Mouse (Mus musculus): ENCODE data around the gene Mrps35. TPM values are rescaled to one million over a fixed set of nuclear protein-coding genes. Genes with fewer than 3 reads are reported as not detected.

Mrps35 gene
- polyA plus RNA-seq, 1 experiment: 44.9 TPM

GRCm38 (mm10) chr6:147079919-147080318 lies 37.4 kb downstream of the Mrps35 start:
- Histone ChIP-seq H3ac (ENCODE audit: control insufficient read depth, insufficient read length) (no peak overlapping the region), H3K36me3 (ENCODE audit: control insufficient read depth, insufficient read depth) (no peaks in the 10 kb centered on the region), H3K79me2 (ENCODE audit: control insufficient read depth, insufficient read depth) (no peaks in the 10 kb centered on the region), H3K27me3 (ENCODE audit: control insufficient read depth, insufficient read depth, insufficient read length) (no peaks in the 10 kb centered on the region), H3K4me2 (ENCODE audit: low read depth) (no peak overlapping the region), H3K4me3 (no peak overlapping the region)
- TF ChIP-seq POLR2AphosphoS2 (IDR thresholded peaks at IDR 0.05; ENCODE audit: insufficient read length, low read depth): no peak
- no peak for TF ChIP-seq MYOG (IDR thresholded peaks at IDR 0.05; ENCODE audit: control insufficient read depth in 1 of 3, insufficient read depth in 1 of 3, insufficient read length in 2 of 3, low read depth in 2 of 3)
- no peak for TF ChIP-seq E2F4 (IDR thresholded peaks at IDR 0.05; ENCODE audit: insufficient read depth)

- H3K27me3 ChIP-seq (ENCODE audit: control insufficient read depth, insufficient read depth, insufficient read length): no peaks in the 10 kb centered on the region
- H3K79me2 ChIP-seq (ENCODE audit: control insufficient read depth, insufficient read depth): no peaks in the 10 kb centered on the region
- H3K4me2 ChIP-seq (ENCODE audit: low read depth): no peak overlapping the region
- no peaks in the 10 kb centered on the region for H3K36me3 ChIP-seq (ENCODE audit: control insufficient read depth, insufficient read depth)
- H3K4me3 ChIP-seq: no peak overlapping the region
- no peak for TF ChIP-seq SRF (IDR thresholded peaks at IDR 0.05; ENCODE audit: control insufficient read depth, insufficient read length, low read depth)
- no peak for TF ChIP-seq TCF3 (IDR thresholded peaks at IDR 0.05; ENCODE audit: insufficient read length, low read depth)
- no peak overlapping the region for H3ac ChIP-seq (ENCODE audit: control insufficient read depth, insufficient read length)
Measured at GRCm38 (mm10) chr6:147085398-147086040, 43.0 kb downstream of the Mrps35 start.

- H3K79me2 ChIP-seq (ENCODE audit: control insufficient read depth, insufficient read depth): no peaks in the 10 kb centered on the region
- H3K4me3 ChIP-seq: no peak within 1 kb of the TSS
- H3K27me3 ChIP-seq (ENCODE audit: control insufficient read depth, insufficient read depth, insufficient read length): no peaks in the 10 kb centered on the region
- no peak within 1 kb of the TSS for H3ac ChIP-seq (ENCODE audit: control insufficient read depth, insufficient read length)
- H3K36me3 ChIP-seq (ENCODE audit: control insufficient read depth, insufficient read depth): no peaks in the 10 kb centered on the region
- TF ChIP-seq POLR2AphosphoS2 (IDR thresholded peaks at IDR 0.05; ENCODE audit: insufficient read length, low read depth): no peak
- TF ChIP-seq MAX (IDR thresholded peaks at IDR 0.05; ENCODE audit: low read depth): no peak
- TF ChIP-seq POLR2A (IDR thresholded peaks at IDR 0.05; ENCODE audit: insufficient read length, low read depth): no peak
- no peak for TF ChIP-seq MYOG (IDR thresholded peaks at IDR 0.05; ENCODE audit: control insufficient read depth in 1 of 3, insufficient read depth in 1 of 3, insufficient read length in 2 of 3, low read depth in 2 of 3)
- no peak for TF ChIP-seq TCF12 (IDR thresholded peaks at IDR 0.05; ENCODE audit: insufficient read depth, poor library complexity, severe bottlenecking)
- no peak for TF ChIP-seq E2F4 (IDR thresholded peaks at IDR 0.05; ENCODE audit: insufficient read depth)
- TF ChIP-seq USF1 (IDR thresholded peaks at IDR 0.05; ENCODE audit: low read depth): no peak
- TF ChIP-seq REST (IDR thresholded peaks at IDR 0.05; ENCODE audit: insufficient read depth, insufficient read length): no peak
- TF ChIP-seq TCF3 (IDR thresholded peaks at IDR 0.05; ENCODE audit: insufficient read length, low read depth): no peak
- no peak within 1 kb of the TSS for H3K4me2 ChIP-seq (ENCODE audit: low read depth)
Measured at GRCm38 (mm10) chr6:147086594-147087225, 44.1 kb downstream of the Mrps35 start, which contains the start of gene Mansc4. TSS of gene Mansc4 (minus strand) at chr6:147087032.

- H3K4me3 ChIP-seq: no peak overlapping the region
- H3K36me3 ChIP-seq (ENCODE audit: control insufficient read depth, insufficient read depth): no peaks in the 10 kb centered on the region
- no peak for TF ChIP-seq TCF3 (IDR thresholded peaks at IDR 0.05; ENCODE audit: insufficient read length, low read depth)
- no peak for TF ChIP-seq POLR2AphosphoS2 (IDR thresholded peaks at IDR 0.05; ENCODE audit: insufficient read length, low read depth)
- no peak for TF ChIP-seq MYOG (IDR thresholded peaks at IDR 0.05; ENCODE audit: control insufficient read depth in 1 of 3, insufficient read depth in 1 of 3, insufficient read length in 2 of 3, low read depth in 2 of 3)
- TF ChIP-seq REST (IDR thresholded peaks at IDR 0.05; ENCODE audit: insufficient read depth, insufficient read length): no peak
- TF ChIP-seq E2F4 (IDR thresholded peaks at IDR 0.05; ENCODE audit: insufficient read depth): no peak
- TF ChIP-seq MAX (IDR thresholded peaks at IDR 0.05; ENCODE audit: low read depth): no peak
- no peak for TF ChIP-seq SRF (IDR thresholded peaks at IDR 0.05; ENCODE audit: control insufficient read depth, insufficient read length, low read depth)
- no peak for TF ChIP-seq TCF12 (IDR thresholded peaks at IDR 0.05; ENCODE audit: insufficient read depth, poor library complexity, severe bottlenecking)
- H3ac ChIP-seq (ENCODE audit: control insufficient read depth, insufficient read length): no peak overlapping the region
- peaks cover 10% of the 10 kb centered on the region for H3K79me2 ChIP-seq (ENCODE audit: control insufficient read depth, insufficient read depth)
- H3K27me3 ChIP-seq (ENCODE audit: control insufficient read depth, insufficient read depth, insufficient read length): no peaks in the 10 kb centered on the region
- H3K4me2 ChIP-seq (ENCODE audit: low read depth): no peak overlapping the region
Measured at GRCm38 (mm10) chr6:147087736-147088135, 45.2 kb downstream of the Mrps35 start.

GRCm38 (mm10) chr6:147088517-147088916 lies 46.0 kb downstream of the Mrps35 start:
- Histone ChIP-seq H3K79me2 (ENCODE audit: control insufficient read depth, insufficient read depth) (peaks cover 17% of the 10 kb centered on the region), H3K4me2 (ENCODE audit: low read depth) (no peak overlapping the region), H3K4me3 (no peak overlapping the region), H3K36me3 (ENCODE audit: control insufficient read depth, insufficient read depth) (no peaks in the 10 kb centered on the region), H3ac (ENCODE audit: control insufficient read depth, insufficient read length) (no peak overlapping the region), H3K27me3 (ENCODE audit: control insufficient read depth, insufficient read depth, insufficient read length) (no peaks in the 10 kb centered on the region)
- TF ChIP-seq SRF (IDR thresholded peaks at IDR 0.05; ENCODE audit: control insufficient read depth, insufficient read length, low read depth) (no peak), E2F4 (IDR thresholded peaks at IDR 0.05; ENCODE audit: insufficient read depth) (no peak), REST (IDR thresholded peaks at IDR 0.05; ENCODE audit: insufficient read depth, insufficient read length) (no peak), POLR2A (IDR thresholded peaks at IDR 0.05; ENCODE audit: insufficient read length, low read depth) (no peak), MAX (IDR thresholded peaks at IDR 0.05; ENCODE audit: low read depth) (no peak), TCF12 (IDR thresholded peaks at IDR 0.05; ENCODE audit: insufficient read depth, poor library complexity, severe bottlenecking) (no peak), MYOG (IDR thresholded peaks at IDR 0.05; ENCODE audit: control insufficient read depth in 1 of 3, insufficient read depth in 1 of 3, insufficient read length in 2 of 3, low read depth in 2 of 3) (no peak), TCF3 (IDR thresholded peaks at IDR 0.05; ENCODE audit: insufficient read length, low read depth) (no peak), POLR2AphosphoS2 (IDR thresholded peaks at IDR 0.05; ENCODE audit: insufficient read length, low read depth) (no peak), USF1 (IDR thresholded peaks at IDR 0.05; ENCODE audit: low read depth) (no peak), CEBPB (IDR thresholded peaks at IDR 0.05; ENCODE audit: insufficient read depth, poor library complexity, severe bottlenecking) (no peak), MYOD1 (IDR thresholded peaks at IDR 0.05; ENCODE audit: control insufficient read depth in 1 of 3, insufficient read length in 2 of 3, low read depth in 2 of 3) (no peak)
